Mouse (Mus musculus) C2C12 (cell line): ENCODE data around the gene Mrm2.

Experiments used
- CTCF ChIP-seq: IDR thresholded peaks from one replicate; pipeline ENCODE4 v1.5.1; 2011; ENCODE audit not compliant: control insufficient read depth, insufficient read depth, insufficient read length
- MAX ChIP-seq: IDR thresholded peaks from one replicate; pipeline ENCODE4 v1.6.1; 2011; ENCODE audit warnings: mild to moderate bottlenecking, control low read depth
- MYOD1 ChIP-seq: IDR thresholded peaks from one replicate; pipeline ENCODE4 v1.6.1; 2011; ENCODE audit warnings: low read depth; ENCODE audit not compliant: control insufficient read depth, insufficient read length
- MYOG ChIP-seq: IDR thresholded peaks from one replicate; pipeline ENCODE4 v1.6.1; 2011; ENCODE audit not compliant: control insufficient read depth, insufficient read length; ENCODE audit errors: extremely low read depth
- USF1 ChIP-seq: IDR thresholded peaks from one replicate; pipeline ENCODE4 v1.6.1; 2011; ENCODE audit warnings: low read depth, mild to moderate bottlenecking, control low read depth, moderate library complexity

DNA sequence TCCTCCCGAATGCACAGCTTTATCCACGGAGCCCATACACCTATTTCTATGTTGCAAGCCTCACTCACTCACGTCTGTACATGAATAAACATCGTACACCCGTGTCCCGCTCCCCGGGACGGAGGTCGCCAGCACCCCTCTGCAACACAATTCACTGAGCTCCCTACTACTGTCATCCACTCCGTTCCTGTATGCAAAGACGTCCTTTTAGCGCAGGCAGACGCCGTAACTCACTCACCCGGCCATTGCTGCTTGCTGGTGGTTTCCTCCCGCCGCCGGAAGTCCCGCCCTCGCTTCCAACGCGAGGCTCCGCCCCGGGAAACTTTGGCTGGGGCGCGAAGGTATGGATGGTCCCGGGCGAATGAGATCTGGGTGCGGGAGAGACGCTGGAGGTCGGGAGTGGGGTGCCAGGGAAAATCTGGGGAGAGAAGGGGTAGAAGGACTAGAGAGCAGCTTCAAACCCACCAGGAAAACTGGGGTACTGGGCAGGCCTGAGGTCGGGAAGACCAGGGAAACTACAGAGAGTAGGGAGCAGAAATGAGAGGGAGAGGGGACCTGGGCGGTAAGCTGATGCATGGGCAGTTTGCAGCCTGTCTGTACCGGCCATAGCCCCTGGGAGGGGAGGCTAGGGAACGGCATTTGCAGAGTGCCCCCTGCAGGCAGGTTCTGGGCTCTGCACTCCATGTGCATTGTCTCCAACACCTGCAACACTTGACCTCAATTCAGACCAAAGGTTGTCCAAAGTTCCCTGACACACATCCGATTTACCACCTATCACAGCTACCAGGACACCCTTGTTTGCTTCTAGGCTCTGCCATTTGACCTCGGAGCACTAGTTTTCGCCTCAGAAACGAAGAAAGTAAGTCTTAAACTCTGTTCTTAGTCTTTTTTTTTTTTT lies at the start of gene Mrm2:
- TF ChIP-seq USF1 (no peak), CTCF (peak; percentile 86), MYOG (no peak), MAX (peak; percentile 38), MYOD1 (no peak)
